Comparison of ENCODE assay signal across 8 mouse cellular contexts in the genomic region with DNA sequence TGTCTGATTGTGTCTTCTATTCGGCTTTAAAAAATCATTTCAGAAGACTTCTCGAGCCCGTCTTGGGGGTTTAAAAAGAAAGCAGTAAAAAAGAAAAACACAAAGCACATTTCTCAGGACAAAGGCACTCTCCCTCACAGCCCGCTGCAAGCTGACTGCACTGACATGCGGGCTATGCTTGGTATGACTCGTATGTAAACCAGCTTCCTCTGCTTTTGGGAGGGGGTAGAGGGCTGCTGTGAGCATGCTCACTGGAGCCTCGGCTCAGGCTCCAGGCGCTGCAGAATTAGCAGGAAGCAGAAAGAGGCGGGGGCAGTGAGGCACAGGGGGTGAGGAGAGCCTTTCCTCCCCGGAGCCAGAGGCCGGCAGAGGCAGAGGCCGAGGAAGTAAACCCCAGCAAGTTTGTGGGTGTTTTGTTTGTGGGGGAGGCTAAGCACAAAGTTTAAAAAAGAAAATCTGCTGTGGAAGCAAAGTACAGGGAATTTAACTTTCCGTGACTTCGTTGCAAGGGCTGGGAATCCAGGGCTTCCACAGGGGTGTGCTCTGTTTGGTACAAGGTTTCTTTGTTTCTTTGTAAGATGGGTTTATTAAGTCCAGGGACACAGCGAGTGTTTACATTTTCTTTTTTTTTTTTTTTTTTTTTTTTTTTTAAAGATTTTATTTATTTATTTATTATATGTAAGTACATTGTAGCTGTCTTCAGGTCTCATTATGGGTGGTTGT. TPM values are rescaled to one million over a fixed set of nuclear protein-coding genes. Genes with fewer than 3 reads are reported as not detected.
DNase-seq lines count a peak whose midpoint lies in the region; ATAC-seq lines count a peak whose summit lies in the region.

No protein-coding gene starts in this region.

- peaks cover 3% of the 10 kb centered on the region; the same call in 1 of the 2 replicates for H3K36me3 ChIP-seq in heart, embryonic 14.5 days (ENCODE audit: control insufficient read depth, insufficient read depth, low read length)
- no peaks in the 10 kb centered on the region for H3K36me3 ChIP-seq in liver, embryonic 13.5 days

- 0 out of 2 replicates have a peak, but pooled peaks cover under 1% of the 10 kb centered on the region for H3K9me3 ChIP-seq in heart, embryonic 14.5 days (ENCODE audit: control insufficient read depth, low read length)
- peaks cover under 1% of the 10 kb centered on the region; the same call in 1 of the 2 replicates for H3K9me3 ChIP-seq in liver, embryonic 13.5 days (replicated peaks)

- H3K4me1 ChIP-seq in heart, embryonic 14.5 days (ENCODE audit: control insufficient read depth in 2 of 2, insufficient read depth in 2 of 2, low read length in 2 of 2), result peaks cover 24 to 31% of the 10 kb centered on the region in 2 experiments
- peaks cover 45% of the 10 kb centered on the region for H3K4me1 ChIP-seq in liver, embryonic 13.5 days (replicated peaks)

- peak overlapping the region; percentile 97 for H3K9ac ChIP-seq in heart, embryonic 14.5 days (ENCODE audit: low read length)
- peak overlapping the region; percentile 84 for H3K9ac ChIP-seq in liver, embryonic 13.5 days

- DNase-seq in cerebellum, postnatal 25 days, result peak; percentile 35 to 60
- DNase-seq in fibroblast of lung, adult 2 months (ENCODE audit: low read depth), result peak; percentile 88
- DNase-seq in kidney, postnatal 10 days, result peak; percentile 94
- DNase-seq in liver, embryonic 13.5 days, result peak; percentile 72
- peak; percentile 90 for DNase-seq in naive thymus-derived CD4-positive, alpha-beta T cell, adult 2 months (ENCODE audit: low read depth)
- peak; percentile 75 to 81 for DNase-seq in spleen, postnatal 4 days (ENCODE audit: low spot score in 2 of 2)

- no peaks in the 10 kb centered on the region for H3K27me3 ChIP-seq in heart, embryonic 14.5 days (ENCODE audit: control insufficient read depth, insufficient read depth, low read length)
- H3K27me3 ChIP-seq in liver, embryonic 13.5 days, result no peaks in the 10 kb centered on the region

- H3K27ac ChIP-seq in heart, embryonic 14.5 days (replicated peaks in 1 of 2; ENCODE audit: control insufficient read depth in 1 of 2, insufficient read depth in 1 of 2, low read depth in 2 of 2, low read length in 2 of 2), result peak overlapping the region; percentile 90 to 95
- H3K27ac ChIP-seq in liver, embryonic 13.5 days, result peak overlapping the region; percentile 82

- ATAC-seq in cerebellum, adult (ENCODE audit: insufficient number of reproducible peaks, low FRiP score, low TSS enrichment), result no peak
- peak; percentile 92 for ATAC-seq in heart, embryonic 14.5 days (ENCODE audit: insufficient number of reproducible peaks, insufficient read depth, low FRiP score, low read depth)
- peak; percentile 86 for ATAC-seq in liver, embryonic 13.5 days (ENCODE audit: low read depth)

- WGBS in heart, embryonic 14.5 days, result 3% methylated on average over 15 of the region's 15 CpGs
- 5% methylated on average over 15 of the region's 15 CpGs for WGBS in liver, embryonic 13.5 days (ENCODE audit: insufficient replicate concordance)

- peak overlapping the region; percentile 79 for H3K4me2 ChIP-seq in heart, embryonic 14.5 days (ENCODE audit: low read length)
- H3K4me2 ChIP-seq in liver, embryonic 13.5 days, result peak overlapping the region; percentile 83

- H3K4me3 ChIP-seq in heart, embryonic 14.5 days (ENCODE audit: control insufficient read depth in 1 of 2, insufficient read depth in 1 of 2, low read depth in 1 of 2, low read length in 2 of 2), result peak overlapping the region; percentile 64 to 91
- H3K4me3 ChIP-seq in liver, embryonic 13.5 days (replicated peaks), result peak overlapping the region; percentile 69

RNA-seq across cellular contexts. Expression of gene Vgll4, which starts 48.0 kb away (rescaled TPM):
- 49.7 and 52.7 TPM in 2 replicates for polyA plus RNA-seq in heart, embryonic 14.5 days (2014; fragmentation: Nextera tagmentation; extraction: Ambion mirVana)
- polyA plus RNA-seq in liver, embryonic 13.5 days (2015; fragmentation: Nextera tagmentation; extraction: Ambion mirVana), result 13.9 and 14.6 TPM in 2 replicates
